Mouse (Mus musculus) thymus, adult 18-20 months (tissue): ENCODE measurements around the gene Hmcn2.

Source experiments
- DNase-seq, 2 experiments: peaks; one replicate each; pipeline ENCODE4 v3.0.0; 2022; ENCODE audit warnings: mixed read lengths in 2 of 2

Hmcn2 gene

GRCm38 (mm10) chr2:31314007-31314465, at the start of gene Hmcn2:
TSS of gene Hmcn2 (plus strand) at chr2:31314415.
- no peak for DNase-seq

- DNase-seq, result no peak
These were observed 46.8 kb upstream of the Hmcn2 start for GRCm38 (mm10) chr2:31267447-31267846.

DNA sequence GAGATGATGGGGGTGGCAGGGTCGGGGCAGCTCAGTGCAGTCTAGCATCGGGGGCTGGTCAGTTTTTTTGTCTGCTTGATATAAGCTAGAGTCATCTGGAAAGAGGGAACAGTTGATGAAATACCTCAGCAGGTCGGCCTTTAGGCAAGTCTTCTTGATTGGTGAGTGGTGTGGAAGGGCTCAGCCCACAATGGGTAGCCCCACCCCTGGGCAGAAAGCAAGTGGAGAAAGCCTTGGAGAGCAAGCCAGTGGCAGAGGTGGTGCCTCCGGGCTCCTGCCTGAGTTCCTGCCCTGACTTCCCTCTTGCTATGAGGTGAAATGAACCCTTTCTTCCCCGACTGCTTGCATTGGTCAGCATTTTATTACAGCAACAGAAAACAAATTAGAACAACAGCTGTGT, 45.6 kb upstream of the Hmcn2 start:
- DNase-seq, result no peak

DNA sequence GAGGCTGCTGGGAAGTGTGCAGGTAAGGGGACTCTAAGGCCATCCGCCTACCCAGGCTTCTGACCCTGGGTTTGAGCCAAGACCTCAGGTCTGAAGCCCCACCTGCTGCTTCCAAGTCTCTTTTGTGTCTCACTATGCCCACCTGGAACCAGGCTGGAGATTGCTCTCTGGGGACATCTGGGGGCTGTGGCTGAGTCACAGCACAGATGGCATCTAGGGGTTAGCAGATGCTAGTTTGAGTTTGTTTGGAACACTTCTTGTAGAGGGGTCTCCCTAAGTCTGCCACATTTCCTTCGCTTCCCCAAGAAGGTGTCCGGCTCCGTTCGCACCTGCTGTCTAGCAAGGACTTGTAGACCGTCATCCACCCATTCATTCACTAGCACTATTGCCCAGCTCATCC, 45.0 kb upstream of the Hmcn2 start:
- DNase-seq, result no peak

DNA sequence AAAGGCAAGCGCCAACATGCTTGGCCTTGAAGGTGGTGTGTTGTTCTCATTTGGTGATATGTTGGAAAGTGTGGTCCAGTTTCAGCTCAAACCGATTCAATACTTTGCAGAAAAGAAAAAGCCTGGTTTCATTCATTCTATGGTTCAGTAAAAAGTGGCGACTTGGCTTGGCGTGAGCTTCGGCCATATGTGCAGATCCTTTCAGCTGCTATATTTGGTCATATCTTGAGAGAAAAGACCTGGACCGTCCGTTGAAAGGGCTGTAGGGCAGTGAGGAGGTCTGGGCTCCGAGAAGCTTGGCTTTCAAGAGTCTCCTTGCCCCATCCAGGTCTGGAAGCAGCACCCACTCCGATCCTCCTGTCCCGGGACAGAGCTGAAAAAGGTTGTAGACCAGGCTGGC, 44.4 kb upstream of the Hmcn2 start:
- DNase-seq, result no peak

GRCm38 (mm10) chr2:31270470-31270869, 43.7 kb upstream of the Hmcn2 start:
- no peak for DNase-seq

- no peak for DNase-seq
These were observed 43.1 kb upstream of the Hmcn2 start for GRCm38 (mm10) chr2:31271071-31271470.

- DNase-seq, result no peak
These were observed 39.2 kb upstream of the Hmcn2 start for GRCm38 (mm10) chr2:31274993-31275392.

DNA sequence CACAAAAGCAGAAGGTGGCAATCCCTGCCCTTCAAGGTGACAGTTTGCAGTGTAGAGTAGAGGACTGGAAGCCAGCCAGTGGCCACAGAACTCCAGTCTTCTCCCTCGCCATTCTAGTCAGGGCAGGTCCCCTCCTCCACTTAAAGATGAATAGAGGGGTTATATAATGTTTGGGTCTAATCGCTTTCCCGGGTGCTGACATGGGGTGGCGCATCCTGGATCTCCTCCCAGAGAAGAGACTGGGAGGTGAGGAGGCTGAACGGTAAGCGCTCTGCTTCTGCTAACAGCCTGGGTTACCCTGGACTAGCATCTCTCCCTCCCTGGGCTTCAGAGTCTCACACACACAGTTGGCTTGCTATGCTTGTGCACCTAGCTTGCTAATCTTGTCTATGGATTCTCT, 36.4 kb upstream of the Hmcn2 start:
- DNase-seq, result no peak

DNA sequence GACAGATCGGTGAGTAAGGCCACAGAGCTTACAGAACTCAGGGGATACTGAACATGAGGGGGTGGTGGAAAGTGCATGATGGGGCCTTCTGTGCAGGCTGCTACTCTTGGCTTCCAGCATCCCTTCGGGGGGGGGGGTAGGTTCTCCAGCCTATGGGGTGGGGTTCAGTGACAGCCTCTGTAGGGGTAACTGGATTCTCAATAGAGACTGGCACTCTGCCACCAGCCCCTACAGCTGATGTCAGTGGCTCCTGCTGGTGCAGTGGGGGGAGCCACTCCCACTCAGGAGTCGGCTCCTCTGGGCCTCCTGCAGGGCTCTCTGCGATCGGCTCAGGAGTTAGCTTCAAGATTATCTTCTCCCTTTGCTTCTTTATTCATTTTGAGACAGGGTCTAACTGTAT, 35.7 kb upstream of the Hmcn2 start:
- no peak for DNase-seq

GRCm38 (mm10) chr2:31281138-31281537, 33.1 kb upstream of the Hmcn2 start:
- DNase-seq, result no peak

DNA sequence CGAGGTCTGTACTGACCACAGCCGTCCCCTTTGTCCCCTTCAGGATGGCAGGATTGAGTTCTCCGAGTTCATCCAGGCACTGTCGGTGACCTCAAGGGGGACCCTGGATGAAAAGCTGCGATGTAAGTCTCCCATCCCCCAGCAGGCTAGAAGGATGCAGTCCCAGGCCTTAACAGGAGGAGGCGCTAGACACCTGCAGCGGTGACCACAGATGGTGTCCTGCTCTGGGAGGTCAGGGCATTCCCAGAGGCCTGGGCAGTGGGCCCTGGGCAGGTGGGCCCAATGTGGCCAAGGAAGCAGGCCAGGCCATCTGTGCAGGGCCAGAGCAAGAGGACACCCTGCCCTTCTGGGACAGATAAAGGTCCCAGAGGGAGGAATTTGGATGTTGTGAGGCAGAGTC, 31.9 kb upstream of the Hmcn2 start:
- DNase-seq, result no peak

- DNase-seq, result no peak
These were observed 31.3 kb upstream of the Hmcn2 start for GRCm38 (mm10) chr2:31282880-31283279.

DNA sequence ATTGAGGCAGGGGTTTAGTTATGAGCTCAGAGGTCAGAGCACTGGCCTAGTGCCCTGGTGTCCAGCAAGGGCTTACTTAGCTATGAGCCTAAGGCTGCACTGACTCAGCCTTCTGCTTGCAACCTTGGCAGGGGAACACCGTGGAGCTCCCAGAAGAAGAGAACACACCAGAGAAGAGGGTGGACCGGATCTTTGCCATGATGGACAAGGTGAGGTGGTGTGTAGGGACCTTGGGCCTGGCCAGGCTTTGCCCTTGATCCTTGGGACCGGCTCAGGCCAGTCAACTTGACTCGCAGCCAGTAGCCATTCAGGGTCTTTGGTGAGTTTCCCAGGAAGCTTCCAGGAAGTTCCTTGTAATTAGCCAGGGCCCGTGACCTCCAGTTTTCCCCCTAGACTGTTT, 29.7 kb upstream of the Hmcn2 start:
- no peak for DNase-seq

GRCm38 (mm10) chr2:31291421-31291820, 22.8 kb upstream of the Hmcn2 start:
- no peak for DNase-seq

DNA sequence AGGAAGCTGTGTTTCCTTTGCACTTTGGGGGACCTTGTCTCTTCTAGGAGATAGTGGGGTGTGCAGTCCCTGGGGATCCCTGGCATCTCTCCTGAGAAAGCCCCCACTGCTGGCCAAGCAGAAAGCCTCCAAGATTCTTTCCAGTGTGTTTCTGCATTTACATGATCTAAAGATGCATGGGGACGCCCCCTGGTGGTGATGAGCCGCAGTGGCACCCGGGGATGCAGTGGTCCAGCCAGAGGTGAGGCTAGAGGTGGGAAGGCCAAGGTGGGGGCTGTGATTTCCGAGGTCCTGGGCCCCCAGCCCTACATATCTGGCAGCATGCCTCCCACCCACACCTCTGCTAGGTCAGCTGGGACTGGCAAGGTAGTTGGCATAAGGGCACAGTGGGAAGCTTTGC, 19.2 kb upstream of the Hmcn2 start:
- DNase-seq, result peak; percentile 45 to 53

- DNase-seq, result no peak
These were observed 17.8 kb upstream of the Hmcn2 start for GRCm38 (mm10) chr2:31296395-31296794.

- peak; percentile 34 to 40 for DNase-seq
These were observed 16.5 kb upstream of the Hmcn2 start for GRCm38 (mm10) chr2:31297602-31298268.

- DNase-seq, result no peak
These were observed 15.4 kb upstream of the Hmcn2 start for GRCm38 (mm10) chr2:31298814-31299213.

DNA sequence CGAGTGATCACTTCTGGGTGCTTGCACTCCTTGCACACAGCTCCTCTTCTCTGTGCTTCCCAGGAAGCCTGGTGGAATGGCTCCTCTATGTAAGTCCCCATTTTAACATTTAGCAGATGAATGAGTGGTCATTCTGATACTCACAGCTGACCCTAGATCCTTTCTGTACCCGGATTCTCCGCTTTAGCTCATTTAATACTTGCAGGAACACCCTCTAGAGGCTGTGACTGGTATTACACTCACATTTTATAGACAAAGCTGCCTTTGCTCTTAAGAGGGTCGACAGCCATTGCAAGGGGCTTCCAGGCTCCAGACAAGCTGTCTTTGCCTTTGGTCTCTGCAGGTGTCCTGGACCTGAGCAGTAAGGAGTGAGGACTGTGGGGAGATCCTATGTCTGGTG, 14.9 kb upstream of the Hmcn2 start:
- DNase-seq, result no peak

- DNase-seq, result no peak
These were observed 14.2 kb upstream of the Hmcn2 start for GRCm38 (mm10) chr2:31299996-31300395.

DNA sequence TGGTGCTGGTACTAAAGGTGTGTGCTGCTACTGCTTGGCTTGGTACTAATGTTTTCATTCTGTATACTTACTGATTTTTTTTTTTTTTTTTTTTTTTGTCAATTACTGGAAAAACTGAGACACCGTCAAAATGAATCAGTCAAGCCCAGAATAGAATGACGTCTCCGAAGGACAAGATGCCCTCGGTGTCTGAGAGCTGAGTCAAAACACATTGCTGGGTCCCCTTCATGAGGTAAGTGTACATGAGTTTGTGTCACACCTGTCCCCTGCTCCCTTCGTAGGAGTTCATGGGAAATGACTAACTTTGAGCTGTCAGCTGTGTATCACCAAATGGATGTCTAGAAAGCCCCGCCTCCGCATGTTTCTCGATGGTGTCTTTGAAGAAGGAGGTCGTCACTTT, 11.0 kb upstream of the Hmcn2 start:
- no peak for DNase-seq

- no peak for DNase-seq
These were observed 10.0 kb upstream of the Hmcn2 start for GRCm38 (mm10) chr2:31304191-31304590.

DNA sequence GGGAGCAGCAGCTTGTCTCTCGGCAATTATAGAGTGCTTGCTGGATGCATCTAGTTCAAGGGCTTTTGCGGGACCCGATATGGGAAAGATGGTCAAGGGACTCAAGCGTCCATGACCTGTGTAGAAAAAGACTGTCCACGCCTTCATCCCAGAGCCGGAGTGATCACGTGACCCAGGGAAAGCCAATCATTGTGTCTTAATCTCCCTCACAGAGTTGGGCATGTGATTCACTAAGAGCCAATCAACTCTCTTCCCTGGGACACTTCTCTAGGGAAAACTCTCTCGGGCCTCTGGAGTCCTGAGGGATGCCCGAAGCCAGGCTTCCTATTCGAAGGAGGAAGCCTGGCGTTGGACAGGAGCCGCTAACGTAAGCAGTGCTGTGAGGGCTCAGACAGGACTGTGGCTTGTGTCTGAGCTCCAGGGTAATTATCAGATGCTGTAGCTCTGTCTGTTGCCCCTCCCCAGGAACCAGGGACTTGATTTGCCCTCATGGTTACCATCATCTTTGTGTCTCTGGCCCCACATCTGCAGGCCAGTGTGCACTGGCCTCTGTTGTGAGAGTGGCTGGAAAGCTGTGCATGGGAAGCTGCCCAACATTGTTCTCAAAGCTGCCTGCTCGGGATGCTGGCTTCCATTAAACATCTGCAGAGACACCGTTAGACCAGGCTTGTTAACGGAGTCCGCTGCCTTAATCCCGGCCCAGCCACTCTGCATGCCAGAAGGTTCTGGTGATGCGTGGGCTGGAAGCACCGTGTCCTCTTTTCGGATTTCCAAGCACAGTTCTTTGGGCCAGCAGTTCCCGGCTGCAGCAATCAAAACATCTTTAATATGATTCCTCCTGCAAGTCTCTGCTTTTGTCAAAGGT, 9.2 kb upstream of the Hmcn2 start:
- no peak for DNase-seq
